Mouse (Mus musculus): Measurements from ENCODE around the gene Gm45753.
"Not testable (repeated sequence)": the region's sequence is repeated elsewhere in the genome, so short reads cannot be mapped to it uniquely, and the experiment has no call there.

The Gm45753 gene

DNA sequence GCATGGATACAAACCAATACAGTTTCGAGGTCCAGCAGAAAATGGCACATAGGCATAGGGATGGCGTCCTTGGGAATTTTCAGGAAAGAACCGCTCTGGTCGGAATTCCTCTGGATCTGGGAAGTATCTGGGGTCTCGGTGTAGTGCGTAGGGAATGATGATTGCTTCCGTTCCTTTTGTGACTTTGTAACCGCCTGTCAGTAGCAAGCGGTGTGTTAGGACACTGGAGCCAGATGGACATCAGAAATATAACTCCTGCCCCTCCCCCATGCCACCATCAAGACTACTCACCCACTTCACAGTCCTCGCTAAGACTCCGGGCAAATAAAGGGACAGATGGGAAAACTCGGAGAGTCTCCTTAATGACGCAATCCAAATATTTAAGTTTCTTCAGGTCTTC, at the start of gene Gm45753:
Gene Gm45753 (minus strand): TSS at position 101 of the 400 bp plus-strand sequence.
- DNase-seq = no peak

DNA sequence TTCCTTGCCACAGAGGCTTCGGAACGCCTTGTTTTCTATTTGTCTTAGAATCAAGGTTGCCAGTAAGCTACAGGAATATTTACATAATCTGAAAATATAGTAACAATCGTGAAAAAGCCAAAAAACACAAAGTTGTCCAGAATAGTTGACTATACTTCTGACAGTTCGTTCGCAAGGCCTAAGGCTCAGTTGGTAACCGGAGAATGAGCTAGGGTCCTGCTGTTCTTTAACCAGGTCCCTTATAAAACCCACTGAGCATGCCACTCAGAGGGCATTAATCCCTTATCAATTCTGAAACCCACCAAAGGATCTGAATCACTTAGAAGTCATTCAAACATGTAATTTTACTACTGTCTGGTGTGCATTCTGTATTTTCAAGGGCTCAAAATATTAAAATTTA, 47.5 kb upstream of the Gm45753 start:
- no peak for DNase-seq

DNA sequence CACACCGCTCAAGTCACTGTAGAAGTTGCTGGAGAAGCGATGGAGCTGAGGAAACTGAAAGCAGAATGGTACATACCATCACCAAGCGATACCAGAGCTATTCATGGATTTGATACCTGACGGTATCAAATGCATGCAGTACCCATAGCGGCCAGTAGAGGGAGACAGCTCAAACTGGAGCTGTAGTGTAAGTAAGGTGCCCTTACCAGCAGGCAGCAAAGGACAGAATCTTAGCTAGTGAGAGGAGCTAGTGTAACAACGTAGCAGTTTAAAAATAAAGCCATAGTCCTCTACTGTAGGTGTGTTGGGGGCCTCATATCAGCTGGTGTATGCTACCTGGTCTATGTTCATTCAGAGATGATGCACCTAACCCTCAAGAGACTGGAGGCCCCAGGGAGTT, 36.8 kb upstream of the Gm45753 start:
- peak; percentile 80 for DNase-seq

DNA sequence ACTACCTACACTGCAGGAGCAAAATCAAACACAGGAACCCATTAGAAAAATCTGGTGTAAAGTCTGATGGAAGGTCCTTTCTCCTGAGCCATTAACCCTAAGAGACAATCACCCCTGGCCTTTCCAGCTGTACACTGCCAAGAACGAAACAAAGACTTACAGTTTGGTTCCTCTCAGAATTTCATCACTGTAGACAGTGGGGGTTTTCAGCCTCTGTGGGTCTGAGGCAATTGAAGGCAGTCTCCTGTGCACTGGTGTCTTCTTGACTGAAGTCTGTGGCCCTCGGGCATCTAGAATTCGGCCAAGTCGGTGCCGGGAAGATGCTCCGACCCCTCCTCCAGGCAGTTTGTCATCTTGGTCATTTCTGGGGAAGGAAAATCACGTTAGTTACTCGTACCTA, 36.0 kb upstream of the Gm45753 start:
- DNase-seq = no peak

DNA sequence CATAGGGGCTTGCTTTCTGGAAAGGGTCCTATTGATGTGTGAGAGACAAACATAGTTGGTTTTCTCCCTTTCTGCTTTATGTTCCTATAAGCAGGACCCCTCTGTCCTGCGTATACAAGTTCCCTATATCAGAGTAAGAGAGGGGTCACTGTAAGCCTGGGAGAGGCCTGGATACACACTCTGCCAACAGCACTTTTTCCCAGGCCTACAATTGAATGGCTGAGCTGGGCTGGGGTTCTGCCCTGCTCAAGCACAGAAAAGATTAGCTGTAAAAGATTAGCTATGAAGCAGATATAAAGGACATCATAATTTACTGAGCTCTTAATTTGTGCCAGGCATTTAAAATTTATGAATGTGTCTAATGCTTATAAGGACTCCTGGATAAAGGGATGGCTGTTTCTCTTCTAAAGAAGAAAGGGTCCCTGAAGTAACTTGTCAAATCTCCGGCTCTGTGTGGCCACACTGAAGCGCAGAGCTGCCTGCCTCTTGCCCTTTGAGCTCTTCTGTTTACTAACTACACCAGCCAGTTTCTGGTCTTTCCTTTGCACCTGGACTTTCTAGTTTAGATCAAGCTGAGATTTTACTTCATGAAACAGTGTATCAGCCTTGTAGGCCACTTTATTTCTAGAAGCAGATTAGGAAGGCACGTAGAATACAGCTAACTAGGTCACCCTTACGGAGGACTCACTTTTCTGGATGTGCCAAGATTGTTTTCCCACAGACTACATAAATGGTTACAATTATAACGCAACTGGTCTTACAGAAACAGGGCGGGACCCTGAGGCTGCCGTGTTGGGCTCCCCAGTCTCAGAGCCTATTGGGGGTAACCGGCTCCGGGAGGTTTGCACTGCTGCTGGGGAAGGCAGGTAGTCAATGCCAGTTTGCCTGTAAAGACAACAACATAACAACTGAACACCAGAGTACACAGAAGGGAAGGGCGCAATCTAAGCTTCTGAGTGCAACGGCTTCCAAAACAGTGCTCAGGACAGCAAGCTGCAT, 33.7 kb upstream of the Gm45753 start:
- no peak for DNase-seq

DNA sequence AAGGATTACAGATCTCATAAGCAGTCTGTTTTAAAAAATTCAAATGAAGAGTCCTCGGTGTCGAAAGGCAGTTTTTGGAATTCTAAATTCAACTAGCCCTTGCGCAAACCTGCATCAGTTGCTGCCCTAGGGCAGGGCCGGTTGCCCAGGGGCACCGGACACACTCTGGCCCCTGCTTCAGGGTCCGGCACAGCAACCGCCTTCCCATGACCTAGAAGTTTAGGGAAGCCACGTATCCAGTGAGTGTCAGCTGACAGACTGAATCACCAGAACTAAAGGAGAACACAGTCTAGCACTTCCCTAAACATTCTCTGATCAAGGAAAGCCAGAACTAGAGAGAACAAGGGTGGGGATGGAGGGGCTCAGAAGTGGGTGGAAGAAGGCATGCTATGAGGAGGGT, 25.2 kb upstream of the Gm45753 start:
- DNase-seq = peak; percentile 28

DNA sequence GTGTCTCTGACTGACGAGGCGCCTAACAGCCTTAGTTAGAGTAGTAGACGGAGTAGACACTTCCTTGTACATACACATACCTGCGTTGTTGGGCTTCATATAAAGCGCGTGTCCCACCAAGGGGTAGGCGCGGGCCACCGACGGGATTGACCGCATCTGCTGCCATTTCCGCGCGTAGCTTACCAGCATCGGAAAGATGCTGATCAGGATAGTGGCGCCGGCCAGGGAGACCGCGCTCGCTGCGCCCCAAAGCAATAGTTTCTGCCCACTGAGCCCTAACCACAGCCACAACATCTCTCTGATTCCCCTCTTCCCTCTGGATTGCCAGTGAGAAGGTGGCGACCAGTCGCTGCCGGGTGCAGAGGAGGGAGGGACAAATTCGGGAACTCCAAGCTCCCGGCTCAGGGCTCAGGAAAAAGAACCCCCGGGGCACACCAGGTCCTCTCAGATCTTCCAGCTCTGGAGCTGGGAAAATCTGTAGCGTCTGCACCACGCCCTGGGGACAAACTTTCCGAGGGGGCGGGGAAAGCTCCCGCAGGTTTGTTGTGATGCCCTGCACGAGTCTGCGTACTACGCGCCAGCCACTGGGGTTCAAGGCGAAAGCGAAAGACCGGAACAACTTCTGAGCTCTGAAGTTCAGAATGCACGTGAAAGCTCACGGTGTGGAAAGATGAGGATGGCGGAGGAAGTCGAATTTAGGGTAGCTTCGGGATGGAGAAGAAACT, 24.6 kb upstream of the Gm45753 start, which contains the start of gene Cyp4v3:
Gene Cyp4v3 (minus strand): TSS at position 532 of the 725 bp plus-strand sequence.
- peak; percentile 82 for DNase-seq

DNA sequence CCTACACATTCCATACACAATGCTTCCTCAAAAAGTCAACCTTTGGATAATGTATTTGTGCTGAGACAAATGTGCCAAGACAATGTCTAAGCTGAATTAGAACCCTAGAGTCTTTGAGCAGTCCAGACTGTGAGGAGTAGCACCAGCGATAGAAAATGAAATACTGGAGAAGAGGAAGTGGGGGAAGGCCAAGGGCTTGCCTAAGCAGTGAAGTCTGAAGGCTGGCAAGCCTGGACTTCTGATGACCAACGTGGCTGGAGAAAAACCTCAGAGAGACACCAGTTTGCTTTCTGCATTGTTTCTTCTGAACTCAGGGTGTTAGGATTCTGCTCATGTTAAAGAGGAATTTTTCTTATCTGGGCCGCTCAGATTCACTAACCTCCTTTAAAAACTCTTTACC, 22.6 kb upstream of the Gm45753 start:
- DNase-seq = no peak

DNA sequence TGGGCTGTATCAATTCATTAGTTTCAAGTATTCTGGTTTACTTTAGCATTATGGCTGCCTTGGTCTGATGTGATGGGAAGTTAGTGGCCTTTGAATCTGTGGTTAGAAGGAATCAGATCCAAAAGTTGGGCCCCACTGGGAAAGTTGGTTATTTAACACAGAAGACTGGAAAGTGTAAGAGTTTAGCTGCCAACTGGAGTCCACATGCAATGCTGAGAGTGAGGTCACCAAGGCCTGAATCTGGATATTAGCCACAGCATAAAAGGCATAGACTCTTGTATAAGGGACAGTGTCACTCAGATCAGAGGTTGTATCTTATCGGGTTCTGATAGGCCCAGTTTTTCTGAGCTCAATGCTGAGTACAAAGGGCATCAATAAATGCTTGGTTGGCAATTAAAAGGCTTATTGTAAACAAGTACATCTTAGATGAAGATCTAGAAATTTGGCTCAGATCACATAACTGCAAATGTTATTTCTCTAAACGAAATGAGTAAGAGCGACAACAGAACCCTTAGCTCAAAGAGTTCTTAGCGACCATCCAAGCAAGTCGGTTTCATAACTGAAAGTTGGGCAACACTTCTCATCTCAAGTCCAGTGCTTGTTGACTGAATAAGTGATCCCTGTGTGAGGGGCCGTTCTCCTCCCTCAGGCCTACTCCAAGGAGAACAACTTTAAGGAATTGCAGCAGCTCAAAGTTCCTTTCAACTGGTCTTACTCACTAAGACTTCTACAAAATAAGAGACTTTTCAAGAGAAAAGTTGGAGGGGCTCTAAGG, 21.1 kb upstream of the Gm45753 start:
- no peak for DNase-seq

DNA sequence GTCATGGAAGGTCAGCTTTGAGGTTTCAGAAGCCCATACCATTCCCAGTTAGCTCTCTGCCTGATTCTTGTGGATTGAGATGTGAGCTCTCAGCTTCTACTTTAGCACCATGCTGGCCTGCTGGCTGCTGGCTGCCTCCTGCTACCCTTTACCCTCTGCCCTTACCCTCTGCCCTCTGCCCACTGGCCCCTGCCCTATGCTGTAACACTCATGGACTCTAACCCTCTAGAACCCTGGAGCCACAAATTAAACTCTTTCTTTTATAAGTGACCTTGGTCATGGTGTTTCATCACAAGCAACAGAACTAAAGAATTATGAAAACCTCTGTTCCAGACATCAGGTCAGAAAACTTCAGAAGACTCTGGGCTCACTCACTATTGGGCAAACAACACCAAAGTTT, 18.8 kb upstream of the Gm45753 start:
- DNase-seq = not testable (repeated sequence)

DNA sequence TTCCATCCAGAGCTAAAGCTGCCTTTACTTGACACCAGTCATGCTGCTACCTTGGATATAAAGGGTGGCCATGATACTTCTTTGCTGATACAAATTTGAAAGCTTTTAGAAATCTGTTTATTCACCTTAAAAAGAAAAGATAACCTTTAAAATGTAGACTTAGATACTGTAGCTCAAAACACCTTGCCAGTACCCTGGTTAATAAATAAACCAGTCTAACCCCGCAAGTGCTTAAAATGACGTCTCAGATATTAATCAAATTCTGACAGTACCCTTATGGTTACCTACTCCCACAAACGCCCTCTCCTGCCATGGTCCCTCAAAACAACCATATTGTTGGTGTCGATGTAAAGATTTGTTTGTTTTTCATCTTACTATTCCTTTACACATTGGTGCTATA, 15.9 kb upstream of the Gm45753 start:
- no peak for DNase-seq

DNA sequence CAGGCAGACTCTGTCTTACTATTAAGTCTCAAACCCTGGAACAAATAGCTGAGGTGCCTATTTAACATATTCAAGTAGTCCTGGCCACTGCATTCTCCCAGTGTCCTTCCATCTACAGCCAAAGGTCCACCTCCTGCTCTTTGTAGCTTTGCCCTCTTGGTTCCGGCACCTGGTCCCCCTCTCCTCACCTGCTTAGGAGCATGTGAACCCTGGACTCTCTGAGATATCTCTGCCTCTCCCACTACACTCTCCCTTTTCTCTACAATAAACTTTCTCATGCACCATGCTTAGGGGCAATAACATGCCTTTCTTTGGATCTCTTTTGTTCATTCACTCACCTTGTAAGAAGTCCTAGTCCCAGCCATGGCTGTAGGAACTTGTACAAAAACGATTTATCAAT, 13.1 kb upstream of the Gm45753 start:
- no peak for DNase-seq

DNA sequence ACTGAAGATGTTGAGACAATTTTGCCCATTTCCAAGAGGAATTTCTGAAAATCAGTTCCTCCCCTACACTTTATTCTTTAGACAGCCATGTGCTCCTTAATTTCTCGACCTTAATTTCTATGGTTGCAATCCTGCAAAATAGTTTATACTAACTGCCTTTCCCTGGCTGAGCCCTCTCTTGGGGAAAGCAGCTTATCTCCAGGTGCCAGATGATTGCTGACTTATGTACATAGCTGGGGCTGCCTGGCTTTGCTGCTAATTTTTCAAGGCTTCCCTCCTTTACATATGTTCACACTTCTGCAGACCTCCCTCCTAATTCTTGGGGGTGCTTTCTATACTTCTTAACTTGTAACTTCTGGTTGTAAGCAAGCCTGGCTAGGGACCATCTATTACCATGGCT, 12.7 kb upstream of the Gm45753 start:
- DNase-seq = no peak

DNA sequence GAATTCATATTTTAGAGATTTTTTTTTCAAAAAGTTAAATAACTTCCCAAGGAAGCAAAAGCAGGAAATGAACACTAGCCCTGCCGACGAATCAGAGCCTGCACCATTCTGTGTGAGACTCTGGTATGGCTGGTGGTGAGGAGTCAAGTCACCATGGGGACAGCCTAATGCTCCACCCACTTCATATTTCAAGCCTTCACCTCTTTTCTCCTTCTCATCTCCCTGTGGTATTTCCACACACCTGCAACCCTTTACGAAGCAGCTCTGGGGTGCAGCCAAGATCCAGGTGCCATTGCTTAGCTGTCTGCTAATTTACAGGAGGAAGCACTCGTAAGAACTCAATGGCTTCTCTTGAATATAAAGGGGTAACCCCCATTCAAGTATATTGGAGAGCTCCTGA, 2.7 kb upstream of the Gm45753 start:
- DNase-seq = no peak

DNA sequence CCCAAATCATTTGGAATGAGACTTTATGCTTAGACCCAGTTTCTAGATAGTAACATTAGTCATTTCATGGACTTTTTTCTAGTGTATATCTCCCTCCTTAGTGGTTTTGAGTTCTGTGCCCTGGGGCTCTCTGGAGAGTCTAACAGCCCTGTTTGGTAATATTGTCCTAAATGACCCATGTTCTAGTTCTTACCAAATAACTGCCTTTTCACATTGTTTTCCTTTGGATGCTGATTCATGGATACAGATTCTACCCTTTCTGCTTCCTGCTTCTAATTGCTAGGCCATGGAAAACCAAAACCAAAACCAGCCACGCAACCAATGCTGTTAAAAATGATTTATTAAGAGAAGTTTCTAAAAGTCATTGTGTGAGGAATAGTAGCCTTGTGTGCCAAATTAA, 2.8 kb downstream of the Gm45753 start:
- DNase-seq = no peak

DNA sequence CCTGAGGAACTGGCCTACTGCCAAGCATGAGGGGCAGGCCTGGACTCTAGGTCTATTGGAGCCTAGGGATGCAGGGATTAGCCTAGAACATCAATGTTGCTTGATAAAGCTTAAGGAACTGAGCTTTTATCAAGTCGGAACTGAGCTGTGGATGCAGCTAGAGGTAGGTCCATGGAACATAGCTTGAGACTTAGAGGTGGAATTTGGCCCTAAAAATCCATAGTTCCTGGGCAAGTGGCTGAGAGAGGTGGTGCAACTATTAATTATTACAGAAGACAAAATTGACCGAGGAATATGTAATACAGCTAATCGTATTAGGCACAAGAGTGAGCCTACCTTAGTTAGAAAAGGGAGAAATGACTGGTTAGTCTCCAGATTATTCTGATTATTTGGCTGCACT, 3.9 kb downstream of the Gm45753 start:
- DNase-seq = no peak

DNA sequence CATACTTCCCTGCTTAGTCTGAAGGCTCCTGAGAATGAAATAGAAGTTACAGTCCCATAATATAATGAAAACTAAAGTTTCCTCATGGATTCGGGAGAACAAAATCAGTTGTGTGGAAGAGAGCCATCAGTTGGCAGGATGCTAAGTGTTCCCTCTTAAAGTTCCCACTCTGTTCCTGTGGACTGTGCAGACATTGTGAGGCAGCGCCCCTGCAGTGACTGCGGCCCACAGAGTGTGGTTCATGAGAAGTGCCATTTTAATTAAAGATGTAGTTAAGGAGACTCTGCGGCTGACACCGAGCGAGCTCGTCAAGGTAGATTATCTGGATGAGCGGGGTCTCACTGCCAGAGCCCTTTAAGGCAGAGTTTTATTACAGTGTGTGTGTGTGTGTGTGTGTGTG, 5.9 kb downstream of the Gm45753 start:
- no peak for DNase-seq

DNA sequence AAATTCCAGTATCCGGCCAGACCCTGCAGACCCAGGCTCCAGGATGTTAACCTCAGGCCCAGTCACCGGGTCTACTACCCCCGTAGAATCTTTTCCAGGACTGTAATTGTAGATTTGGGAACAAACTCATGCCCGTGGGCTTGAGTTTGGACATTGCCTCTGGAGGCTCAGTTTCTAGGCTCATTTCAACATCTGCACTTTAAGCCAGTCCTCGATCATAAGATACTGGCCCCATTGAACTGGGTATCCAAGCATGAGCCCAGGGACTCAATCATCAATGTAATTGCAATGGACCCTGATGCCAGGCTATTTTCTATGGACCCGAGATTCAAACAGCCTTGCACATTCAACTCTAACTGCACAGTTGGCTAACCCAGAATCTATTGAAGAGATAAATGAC, 13.0 kb downstream of the Gm45753 start:
- DNase-seq = no peak

DNA sequence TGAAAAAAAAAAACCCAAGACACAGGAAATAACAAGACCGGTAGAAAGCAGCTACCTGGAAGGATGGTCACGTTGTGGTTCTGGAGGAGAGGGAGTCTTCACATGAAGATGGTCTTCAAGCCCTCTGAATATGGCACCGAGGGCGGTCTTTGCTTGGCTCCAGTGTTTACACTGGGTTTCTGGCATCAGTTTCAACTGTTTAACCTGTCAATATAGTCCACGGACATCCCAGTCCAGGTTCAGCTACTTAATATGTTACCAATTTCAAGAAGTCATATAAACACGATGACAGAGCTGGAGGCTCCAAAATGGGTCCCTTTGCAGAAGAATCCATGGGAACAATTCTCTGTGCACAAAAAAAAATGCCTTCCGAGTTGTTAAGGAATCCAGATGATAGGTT, 13.6 kb downstream of the Gm45753 start, which contains the start of gene Klkb1:
Gene Klkb1 (minus strand): TSS at position 173 of the 400 bp plus-strand sequence.
- DNase-seq = no peak

DNA sequence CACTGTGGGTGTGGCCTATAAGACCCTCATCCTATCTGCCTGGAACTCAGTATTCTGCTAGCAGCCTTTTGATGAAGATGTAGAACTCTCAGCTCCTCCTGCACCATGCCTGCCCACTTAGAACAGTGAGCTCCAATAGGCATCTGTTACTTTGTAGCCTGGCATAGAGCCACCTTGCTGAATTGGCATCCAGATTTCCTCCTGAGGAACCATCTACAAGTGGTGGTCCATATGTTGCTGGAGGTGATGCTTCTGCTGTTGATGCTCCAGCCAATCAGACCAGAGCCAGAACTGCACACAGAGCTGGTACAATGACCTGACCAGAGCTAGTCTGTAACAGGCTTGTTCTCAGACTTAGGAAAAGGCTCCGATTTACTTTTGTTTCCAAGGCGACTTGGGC, 16.5 kb downstream of the Gm45753 start:
- no peak for DNase-seq

DNA sequence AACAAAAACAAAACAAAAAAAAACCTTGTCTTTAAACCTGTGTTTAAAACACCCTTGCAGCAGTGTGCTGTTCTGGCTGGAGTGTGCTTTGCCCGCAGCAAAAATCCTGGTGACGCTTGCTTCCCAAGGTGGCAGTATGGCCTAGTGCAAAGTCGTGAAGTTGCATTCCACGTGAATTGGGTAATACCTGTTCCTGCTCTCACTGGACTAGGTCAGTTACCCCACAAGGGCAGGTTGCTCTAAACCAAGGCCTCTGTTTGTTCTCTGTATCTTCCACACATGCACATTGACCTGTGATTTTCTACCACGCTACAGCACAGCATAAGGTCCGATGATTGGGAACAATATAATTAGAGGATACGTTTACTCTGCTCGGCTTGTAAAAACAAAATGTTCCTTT, 26.6 kb downstream of the Gm45753 start:
- no peak for DNase-seq

DNA sequence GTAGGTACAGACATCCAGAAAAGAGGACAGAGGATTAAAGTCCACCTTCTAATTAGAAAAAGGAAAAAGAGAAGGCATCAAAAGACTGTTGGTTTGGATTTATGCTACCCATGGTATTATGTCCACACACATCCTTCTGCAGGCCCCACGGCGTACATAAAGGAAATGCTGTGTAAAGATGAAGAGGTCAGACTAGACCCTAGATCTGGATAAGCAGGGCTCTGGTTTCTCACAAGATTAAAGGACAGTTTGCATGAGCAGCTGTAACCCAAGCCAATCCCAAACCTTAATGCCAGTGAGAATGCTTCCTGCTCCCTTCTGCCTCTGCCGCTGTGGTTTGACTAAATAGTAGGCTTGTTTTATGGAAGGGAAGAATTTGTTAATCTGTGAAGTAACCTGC, 30.8 kb downstream of the Gm45753 start:
- no peak for DNase-seq

DNA sequence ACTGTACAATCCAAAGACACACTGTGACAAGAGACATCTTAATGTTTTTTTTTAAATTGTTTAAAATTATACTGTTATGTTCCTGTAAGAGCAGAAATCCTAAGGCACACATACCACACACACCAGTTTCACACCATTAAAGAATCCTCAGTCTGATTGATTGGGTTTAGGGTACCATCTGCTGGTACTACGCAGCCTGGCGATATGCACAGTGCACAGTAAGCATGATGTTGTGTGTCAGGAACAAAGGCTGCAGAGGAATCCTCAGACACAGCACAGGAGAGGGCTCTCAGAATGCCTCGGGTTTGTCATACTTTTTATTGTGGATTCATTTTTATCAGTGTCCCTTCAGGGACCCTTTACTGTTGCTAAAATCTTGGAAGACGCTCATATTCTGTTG, 33.9 kb downstream of the Gm45753 start:
- DNase-seq = no peak

Measured in embryo, embryonic 11 days (tissue).